Mouse (Mus musculus) liver, embryonic 14.5 days (tissue): ENCODE data around the gene Mfsd5.

Source experiments
- CTCF ChIP-seq: IDR thresholded peaks from 2 replicates; pipeline ENCODE4 v1.5.1; 2016; ENCODE audit warnings: antibody characterized with exemption, low read depth, control low read depth
- EP300 ChIP-seq: IDR thresholded peaks from 2 replicates; pipeline ENCODE4 v1.6.1; 2016; ENCODE audit warnings: antibody characterized with exemption, low read depth

DNA sequence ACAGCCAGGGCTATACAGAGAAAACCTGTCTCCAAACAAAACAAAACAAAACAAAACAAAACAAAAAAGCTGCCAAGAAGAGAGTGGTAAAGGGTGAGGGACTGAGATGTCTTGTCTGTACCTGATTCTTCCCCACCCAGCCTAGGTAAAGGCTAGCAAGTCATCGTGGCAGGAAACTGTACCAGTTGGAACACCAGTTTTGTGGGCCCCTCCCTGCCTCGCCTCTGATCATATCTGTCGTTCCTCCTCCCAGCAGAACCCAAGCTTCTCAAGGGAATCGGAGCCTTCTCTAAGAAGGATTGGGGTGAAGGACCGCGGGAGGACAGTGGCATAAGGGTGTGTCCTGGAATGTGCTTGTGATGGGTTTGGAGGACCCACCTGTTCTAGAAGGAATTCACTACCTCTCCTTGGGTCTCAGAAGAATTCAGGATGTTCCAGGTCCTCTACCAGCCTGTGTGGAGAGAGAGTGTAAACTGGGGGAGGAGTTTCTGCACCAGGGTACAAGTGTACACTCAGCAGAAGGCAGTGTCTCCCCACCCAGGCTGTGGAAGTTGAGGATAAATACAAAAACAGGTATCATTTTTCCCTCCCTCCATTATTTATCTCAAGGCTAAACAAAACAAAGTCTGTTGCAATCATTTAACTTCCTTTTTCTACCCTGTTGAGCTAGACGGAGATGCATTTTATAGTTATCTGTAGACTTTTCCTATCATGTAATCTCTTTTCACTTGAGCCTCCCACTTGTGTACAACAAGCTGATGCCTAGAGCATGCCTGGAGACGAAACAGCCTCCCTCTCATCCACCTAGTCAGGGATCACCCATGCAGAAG is 3.4 kb downstream of the Mfsd5 start:
- no peak for TF ChIP-seq CTCF
- TF ChIP-seq EP300, result no peak
